Mouse (Mus musculus) splenic B cell, adult 2 months (primary cell): ENCODE measurements around the gene Fpgt.

Experiments
- DNase-seq: peaks from one replicate; pipeline ENCODE4 v3.0.0-alpha.2; 2011; ENCODE audit warnings: low read depth, low spot score
- H3K27me3 ChIP-seq: 2 replicates; pipeline ENCODE4 v1.6.1; 2012; ENCODE audit warnings: mild to moderate bottlenecking, low read length, moderate library complexity, mixed read lengths; ENCODE audit not compliant: control insufficient read depth, poor library complexity, insufficient read depth, severe bottlenecking
- H3K36me3 ChIP-seq: 2 replicates; pipeline ENCODE4 v1.6.1; 2012; ENCODE audit warnings: mild to moderate bottlenecking, low read length, moderate library complexity, mixed read lengths; ENCODE audit not compliant: control insufficient read depth, poor library complexity, insufficient read depth, severe bottlenecking

Gene Fpgt

DNA sequence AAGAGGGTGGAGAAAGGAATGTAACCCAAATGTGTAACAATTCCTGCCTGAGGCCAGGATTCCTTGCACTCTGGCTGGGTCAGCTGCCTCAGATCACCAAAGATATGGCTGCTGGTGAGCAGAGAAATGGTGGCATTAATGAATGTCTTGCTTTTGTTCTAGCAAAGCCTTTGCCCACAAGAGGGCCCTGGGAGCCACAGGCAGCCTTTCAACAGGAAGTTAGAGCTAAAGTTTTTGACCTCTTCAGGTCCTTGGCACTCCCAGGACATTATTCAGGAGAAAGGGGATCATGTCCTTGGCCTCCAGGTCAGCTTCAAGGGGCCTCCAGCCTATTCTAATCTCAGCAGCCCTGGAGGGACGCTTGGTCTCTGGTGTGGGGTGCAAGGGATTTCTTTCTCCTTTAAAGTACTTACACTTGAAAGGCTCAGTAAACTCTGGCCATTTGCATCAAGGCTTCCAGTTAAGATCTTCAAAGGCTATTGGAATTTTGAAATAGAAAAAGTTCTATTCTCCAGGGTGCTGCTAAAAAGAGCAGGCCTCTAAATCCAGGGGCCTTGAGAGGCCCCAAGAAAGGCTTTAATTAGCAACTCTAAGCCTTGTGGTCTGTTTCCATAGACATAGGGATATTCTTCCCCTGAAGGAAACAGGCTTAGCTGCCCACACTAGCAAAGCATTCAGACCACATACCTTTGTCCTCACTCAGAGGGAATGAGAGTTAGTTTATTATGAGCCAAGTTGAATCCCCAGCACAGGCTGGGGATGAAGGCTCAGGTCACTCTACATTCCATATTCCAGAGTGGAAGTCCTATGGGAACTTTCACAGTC lies 54.0 kb downstream of the Fpgt start:
- H3K36me3 ChIP-seq: no peaks in the 10 kb centered on the region
- H3K27me3 ChIP-seq: no peaks in the 10 kb centered on the region
- DNase-seq: no peak
